23 mouse cellular contexts compared by ENCODE assay signal in the genomic region with DNA sequence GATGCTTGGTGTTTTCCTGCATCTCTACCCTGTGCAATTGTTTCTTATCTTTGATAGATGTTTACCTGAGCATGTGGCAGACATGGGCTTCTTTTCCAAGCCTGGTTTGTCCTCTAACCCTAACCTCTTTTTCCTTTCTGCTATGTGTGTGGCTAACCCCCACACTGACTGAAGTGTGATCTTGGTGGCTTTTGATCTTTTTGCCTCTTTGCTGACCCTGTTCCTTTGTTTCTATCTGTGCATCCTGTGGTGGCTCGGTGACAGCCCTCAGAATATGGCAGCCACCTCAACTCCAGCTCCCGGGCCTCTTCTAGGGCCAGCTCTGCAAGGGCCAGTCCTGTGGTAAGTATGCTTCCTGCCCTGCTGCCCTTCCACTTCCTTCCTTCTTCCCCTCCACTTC. TPM values are rescaled to one million over a fixed set of nuclear protein-coding genes. Genes with fewer than 3 reads are reported as not detected.
DNase-seq lines count a peak whose midpoint lies in the region; ATAC-seq and TF ChIP-seq lines count a peak whose summit lies in the region.
"Had no signal": no experiment of that assay in that cellular context is flagged by ENCODE, and none has a peak within 500 bp of the region (broad histone marks: within the 10 kb centered on the region; RNA-seq: fewer than 3 reads in every experiment).

No protein-coding gene starts in this region.

- TF ChIP-seq POLR2A in thymus, adult 2 months (IDR thresholded peaks at IDR 0.05; ENCODE audit: control insufficient read depth, extremely low read depth, insufficient read depth, low read length, poor library complexity) = no peak

- TF ChIP-seq CTCF in thymus, adult 2 months (IDR thresholded peaks at IDR 0.05; ENCODE audit: borderline replicate concordance, control insufficient read depth, extremely low read depth, insufficient read depth, low read length, poor library complexity) = no peak
- no peak for TF ChIP-seq CTCF in lung, postnatal 0 days (IDR thresholded peaks at IDR 0.05)

- H3K9me3 ChIP-seq in lung, postnatal 0 days (ENCODE audit: low read length) = no peaks in the 10 kb centered on the region
- H3K9me3 ChIP-seq: embryonic facial prominence, embryonic 13.5 days; heart, embryonic 12.5 days; limb, embryonic 15.5 days; liver, embryonic 15.5 days; midbrain, embryonic 10.5 days had no signal

- no peaks in the 10 kb centered on the region for H3K27me3 ChIP-seq in thymus, adult 2 months (ENCODE audit: control insufficient read depth, insufficient read depth, low read length)
- H3K27me3 ChIP-seq in lung, postnatal 0 days (replicated peaks; ENCODE audit: insufficient read depth, low read length) = no peaks in the 10 kb centered on the region
- H3K27me3 ChIP-seq: embryonic facial prominence, embryonic 13.5 days; heart, embryonic 12.5 days; limb, embryonic 15.5 days; liver, embryonic 15.5 days had no signal

- H3K9ac ChIP-seq in lung, postnatal 0 days (replicated peaks; ENCODE audit: low read depth) = no peak overlapping the region
- H3K9ac ChIP-seq: embryonic facial prominence, embryonic 13.5 days; heart, embryonic 12.5 days; limb, embryonic 15.5 days; liver, embryonic 15.5 days had no signal

- peaks cover 71% of the 10 kb centered on the region for H3K4me1 ChIP-seq in thymus, adult 2 months (replicated peaks; ENCODE audit: control insufficient read depth, insufficient read depth, low read length)
- H3K4me1 ChIP-seq in lung, postnatal 0 days (ENCODE audit: insufficient read depth, low read depth, low read length) = peaks cover 18% of the 10 kb centered on the region

- peak overlapping the region; percentile 38; the same call in 1 of the 2 replicates for H3K27ac ChIP-seq in thymus, adult 2 months (ENCODE audit: control insufficient read depth, insufficient read depth, low read length)
- no peak overlapping the region for H3K27ac ChIP-seq in lung, postnatal 0 days (ENCODE audit: low read length)
- H3K27ac ChIP-seq: embryonic facial prominence, embryonic 13.5 days; hindbrain, postnatal 0 days; layer of hippocampus, adult 2 months; limb, embryonic 15.5 days; liver, embryonic 15.5 days; midbrain, embryonic 10.5 days had no signal

- H3K4me2 ChIP-seq in lung, postnatal 0 days (replicated peaks; ENCODE audit: low read depth, low read length) = no peak overlapping the region
- H3K4me2 ChIP-seq: embryonic facial prominence, embryonic 13.5 days; heart, embryonic 12.5 days; limb, embryonic 15.5 days; liver, embryonic 15.5 days had no signal

- H3K4me3 ChIP-seq in thymus, adult 2 months (ENCODE audit: control insufficient read depth, insufficient read depth, low read length) = no peak overlapping the region
- no peak overlapping the region for H3K4me3 ChIP-seq in lung, postnatal 0 days (ENCODE audit: low read depth, low read length)
- H3K4me3 ChIP-seq: embryonic facial prominence, embryonic 13.5 days; gastrocnemius, adult 2 months; heart, embryonic 12.5 days; layer of hippocampus, adult 2 months; limb, embryonic 15.5 days; liver, embryonic 15.5 days; midbrain, embryonic 10.5 days had no signal

- DNase-seq in thymus, adult 2 months = no peak
- DNase-seq in thymus, postnatal 36 days = no peak
- DNase-seq in natural killer cell, adult 2 months (ENCODE audit: low spot score in 2 of 2) = peak; percentile 53 to 69
- no peak for DNase-seq in lung, postnatal 0 days (ENCODE audit: low spot score)
- DNase-seq in frontal cortex, postnatal 25 days (ENCODE audit: low spot score in 2 of 2) = no peak
- DNase-seq: adrenal gland, postnatal 36 days; cerebellum, adult 8-10 months; gastrocnemius, adult 2 months; heart, postnatal 4 days; kidney, adult 2 months; kidney, postnatal 10 days; layer of hippocampus, postnatal 36 days; lung, postnatal 14 days had no signal

- ATAC-seq in activated CD4-positive, CD25-positive, alpha-beta regulatory T cell, adult 4 months = peak; percentile 34
- ATAC-seq in granulocyte monocyte progenitor cell, adult 5-6 weeks (replicated peaks; ENCODE audit: poor library complexity, severe bottlenecking) = peak; percentile 27; the same call in 1 of the 2 replicates
- no peak for ATAC-seq in lung, postnatal 0 days
- ATAC-seq: hindbrain, postnatal 0 days had no signal

- WGBS in thymus, adult 2 months = 0% methylated on average over 2 of the region's 2 CpGs
- 43% methylated on average over 2 of the region's 2 CpGs for WGBS in lung, postnatal 0 days

- no peak for TF ChIP-seq EP300 in lung, postnatal 0 days (IDR thresholded peaks at IDR 0.05)

- peaks cover 3% of the 10 kb centered on the region; the same call in 1 of the 2 replicates for H3K36me3 ChIP-seq in thymus, adult 2 months (ENCODE audit: control insufficient read depth, insufficient read depth, low read length)
- H3K36me3 ChIP-seq in lung, postnatal 0 days (ENCODE audit: insufficient read depth, low read length) = no peaks in the 10 kb centered on the region
- H3K36me3 ChIP-seq: embryonic facial prominence, embryonic 13.5 days; G1E; limb, embryonic 15.5 days; midbrain, embryonic 10.5 days had no signal

RNA-seq across cellular contexts. Expression of a gene that starts 51.6 kb away (rescaled TPM):
- 0.27 and 0.70 TPM in 2 replicates for polyA plus RNA-seq in thymus, adult 2 months (2012; rRNA removed)
- polyA plus RNA-seq in activated CD4-positive, CD25-positive, alpha-beta regulatory T cell, adult 4 months (2017; shearing (Covaris generic)) = 1 to 10 TPM; 1.7 TPM
- total RNA-seq in granulocyte monocyte progenitor cell, adult 5-6 weeks (2014; fragmentation: Nextera tagmentation) = 1.1 and 9.6 TPM in 2 replicates
- 5.2 and 7.8 TPM in 2 replicates for total RNA-seq in granulocyte monocyte progenitor cell, adult 5-6 weeks (2017)
- 0.08 and 0.50 TPM in 2 replicates for polyA plus RNA-seq in lung, postnatal 0 days (2015; fragmentation: Nextera tagmentation; extraction: Ambion mirVana)
- total RNA-seq: adrenal gland, postnatal 36 days; gastrocnemius, adult 2 months; hindbrain, postnatal 0 days; layer of hippocampus, adult 2 months; layer of hippocampus, postnatal 36 days had no signal
- polyA plus RNA-seq: G1E; kidney, adult 2 months had no signal

Comparison
In these comparisons a context has a peak if more than half of its experiments do, and no peak if none do; other contexts are left out.
1. DNase-seq: peak in natural killer cell, adult 2 months (2 of 2); none in thymus, adult 2 months (single experiment), thymus, postnatal 36 days (0 of 2), lung, postnatal 0 days (single experiment) and frontal cortex, postnatal 25 days (0 of 2).